Comparison of ENCODE assay signal across 8 mouse cellular contexts in the genomic region with DNA sequence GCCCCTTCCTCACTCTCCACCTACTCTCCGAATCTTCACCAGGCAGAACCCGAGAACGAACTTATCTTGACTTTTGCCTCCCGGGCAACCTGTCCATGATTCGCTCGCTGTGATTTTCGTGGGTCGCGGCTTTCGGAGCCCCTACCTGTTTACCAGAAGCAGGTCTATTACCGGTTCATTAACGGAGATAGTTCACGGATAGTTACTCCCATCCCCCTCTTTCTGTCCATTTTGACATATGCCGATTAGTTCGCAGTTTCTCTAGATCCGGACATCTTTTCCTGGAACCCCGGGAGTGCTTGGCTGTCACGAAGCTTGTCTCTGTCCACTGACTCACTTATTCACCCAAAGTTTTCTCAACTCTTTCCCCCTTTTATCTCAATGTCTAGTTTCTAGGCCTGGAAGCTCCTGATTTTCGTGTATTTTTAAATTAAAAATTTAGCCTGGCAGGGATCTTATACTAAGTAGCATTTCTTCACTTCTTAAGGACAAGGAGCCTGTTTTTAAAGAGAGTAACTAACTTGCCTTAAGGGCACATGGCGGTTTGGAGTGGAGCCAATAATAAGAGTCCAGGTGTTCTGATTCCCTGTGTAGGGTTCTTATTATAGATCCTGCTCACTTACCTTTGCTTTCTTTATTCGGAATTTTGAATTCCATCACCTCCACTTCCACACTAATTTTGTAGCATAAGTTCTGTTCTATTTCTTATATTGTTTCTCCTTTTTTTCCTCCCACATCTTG. TPM values are rescaled to one million over a fixed set of nuclear protein-coding genes. Genes with fewer than 3 reads are reported as not detected.
A peak's percentile ranks its signal among the peaks of the same experiment; 100 is the strongest.
DNase-seq lines count a peak whose midpoint lies in the region; ATAC-seq and TF ChIP-seq lines count a peak whose summit lies in the region.

No protein-coding gene starts in this region.

- H3K9me3 ChIP-seq in heart, embryonic 10.5 days, result no peaks in the 10 kb centered on the region
- H3K9me3 ChIP-seq in ES-E14 (ENCODE audit: control insufficient read depth, insufficient read depth, low read depth, low read length), result no peaks in the 10 kb centered on the region
- H3K9me3 ChIP-seq in heart, postnatal 0 days (replicated peaks; ENCODE audit: control insufficient read depth, low read length), result no peaks in the 10 kb centered on the region
- no peaks in the 10 kb centered on the region for H3K9me3 ChIP-seq in liver, embryonic 16.5 days (replicated peaks; ENCODE audit: control insufficient read depth, low read length)

- TF ChIP-seq EP300 in heart, postnatal 0 days (IDR thresholded peaks at IDR 0.05; ENCODE audit: low read depth), result no peak

- peak overlapping the region; percentile 91 for H3K27ac ChIP-seq in heart, embryonic 10.5 days
- no peak overlapping the region for H3K27ac ChIP-seq in ES-E14 (ENCODE audit: insufficient read depth, low read depth, low read length, poor library complexity, severe bottlenecking)
- peak overlapping the region; percentile 92 for H3K27ac ChIP-seq in heart, postnatal 0 days (ENCODE audit: low read depth)
- peak overlapping the region; percentile 85 for H3K27ac ChIP-seq in liver, embryonic 16.5 days (ENCODE audit: low read length)

- peaks cover 38% of the 10 kb centered on the region for H3K4me1 ChIP-seq in heart, embryonic 10.5 days
- peaks cover 4 to 6% of the 10 kb centered on the region in 2 experiments; a peak in 2 of 4 replicates for H3K4me1 ChIP-seq in ES-E14 (ENCODE audit: control insufficient read depth in 2 of 2, insufficient read depth in 2 of 2, low read length in 2 of 2, poor library complexity in 1 of 2)
- peaks cover 55% of the 10 kb centered on the region for H3K4me1 ChIP-seq in heart, postnatal 0 days (ENCODE audit: control insufficient read depth, insufficient read depth)
- H3K4me1 ChIP-seq in liver, embryonic 16.5 days (ENCODE audit: control insufficient read depth, low read depth, low read length), result peaks cover 50% of the 10 kb centered on the region

- WGBS in heart, embryonic 10.5 days, result 5% methylated on average over 21 of the region's 21 CpGs
- 2% methylated on average over 21 of the region's 21 CpGs for WGBS in heart, postnatal 0 days
- 4% methylated on average over 21 of the region's 21 CpGs for WGBS in liver, embryonic 16.5 days (ENCODE audit: insufficient replicate concordance)

- H3K36me3 ChIP-seq in heart, embryonic 10.5 days, result peaks cover 6% of the 10 kb centered on the region
- peaks cover 14% of the 10 kb centered on the region for H3K36me3 ChIP-seq in ES-E14 (ENCODE audit: control insufficient read depth, insufficient read depth, low read length, poor library complexity, severe bottlenecking)
- H3K36me3 ChIP-seq in heart, postnatal 0 days (replicated peaks; ENCODE audit: control insufficient read depth, insufficient read depth, low read length), result no peaks in the 10 kb centered on the region
- no peaks in the 10 kb centered on the region for H3K36me3 ChIP-seq in liver, embryonic 16.5 days (ENCODE audit: control insufficient read depth, insufficient read depth)

- H3K4me2 ChIP-seq in heart, postnatal 0 days (ENCODE audit: low read depth, low read length), result peak overlapping the region; percentile 94
- peak overlapping the region; percentile 93 for H3K4me2 ChIP-seq in liver, embryonic 16.5 days (ENCODE audit: low read depth, low read length)

- TF ChIP-seq CTCF in heart, postnatal 0 days (IDR thresholded peaks at IDR 0.05; ENCODE audit: low read depth), result no peak

- ATAC-seq in heart, postnatal 0 days (ENCODE audit: insufficient read depth, low read depth), result no peak
- no peak for ATAC-seq in liver, embryonic 16.5 days (ENCODE audit: low read depth)

- in situ Hi-C loops in ES-E14 (cut with MboI; ENCODE audit: low sequenced_read_pairs in 2 of 2, unreplicated experiment in 2 of 2), result no loop called here

- no peak for DNase-seq in heart, embryonic 10.5 days (ENCODE audit: low spot score)
- no peak for DNase-seq in heart, adult 8-10 months (ENCODE audit: low spot score)
- DNase-seq in ES-E14 (ENCODE audit: low read depth, low spot score), result peak; percentile 9
- no peak for DNase-seq in heart, postnatal 0 days (ENCODE audit: low spot score)
- DNase-seq in T-cell, adult 2 months (ENCODE audit: low spot score), result no peak
- DNase-seq in spleen, adult 18-20 months, result no peak
- no peak for DNase-seq in gastrocnemius, postnatal 4 days (ENCODE audit: low spot score in 2 of 2)

- peak overlapping the region; percentile 86 for H3K9ac ChIP-seq in ES-E14 (ENCODE audit: insufficient read depth, low read depth, low read length, poor library complexity, severe bottlenecking)
- peak overlapping the region; percentile 88 for H3K9ac ChIP-seq in heart, postnatal 0 days (replicated peaks; ENCODE audit: low read depth, low read length)
- peak overlapping the region; percentile 90 for H3K9ac ChIP-seq in liver, embryonic 16.5 days (ENCODE audit: low read depth, low read length)

- no peaks in the 10 kb centered on the region for H3K27me3 ChIP-seq in heart, embryonic 10.5 days (ENCODE audit: insufficient read depth, poor library complexity, severe bottlenecking)
- H3K27me3 ChIP-seq in heart, postnatal 0 days (ENCODE audit: control insufficient read depth, insufficient read depth, low read length), result no peaks in the 10 kb centered on the region
- H3K27me3 ChIP-seq in liver, embryonic 16.5 days (ENCODE audit: control insufficient read depth, insufficient read depth, low read depth, low read length), result no peaks in the 10 kb centered on the region

- H3K4me3 ChIP-seq in heart, embryonic 10.5 days, result peak overlapping the region; percentile 81
- peak overlapping the region; percentile 82 to 86 for H3K4me3 ChIP-seq in ES-E14 (ENCODE audit: insufficient read depth in 1 of 2, low read depth in 1 of 2, low read length in 2 of 2, poor library complexity in 1 of 2, severe bottlenecking in 1 of 2)
- H3K4me3 ChIP-seq in heart, postnatal 0 days (ENCODE audit: low read depth, low read length), result peak overlapping the region; percentile 88
- H3K4me3 ChIP-seq in liver, embryonic 16.5 days (ENCODE audit: low read depth, low read length), result peak overlapping the region; percentile 91

TF ChIP-seq in ES-E14, 5 proteins besides CTCF, POLR2A, EP300 and RAD21:
- TF ChIP-seq ZC3H11A (IDR thresholded peaks at IDR 0.05; ENCODE audit: borderline replicate concordance, low read depth, low read length) (no peak), HCFC1 (IDR thresholded peaks at IDR 0.05; ENCODE audit: borderline replicate concordance, insufficient read depth, low read length) (no peak), ZNF384 (IDR thresholded peaks at IDR 0.05; ENCODE audit: low read depth, low read length) (no peak), CHD2 (IDR thresholded peaks at IDR 0.05; ENCODE audit: low read depth, low read length) (no peak), MAFK (IDR thresholded peaks at IDR 0.05; ENCODE audit: insufficient read depth, low read depth, low read length) (no peak)

RNA-seq across cellular contexts. Expression of a gene that starts 6.0 kb away (rescaled TPM):
- polyA plus RNA-seq in heart, embryonic 10.5 days (2016; fragmentation: Nextera tagmentation; extraction: Ambion mirVana), result 114 and 120 TPM in 2 replicates
- 10 to 100 TPM; 70.6 to 88.2 (median 80.3) TPM for total RNA-seq in heart, adult 8-10 months (2022)
- total RNA-seq in ES-E14 (2012; rRNA removed), result 343 and 546 TPM in 2 replicates
- total RNA-seq in heart, postnatal 0 days (2014; rRNA removed; ENCODE audit: low replicate concordance), result 101 and 120 TPM in 2 replicates
- polyA plus RNA-seq in heart, postnatal 0 days (2015; fragmentation: Nextera tagmentation; extraction: Ambion mirVana), result 52.2 and 54.7 TPM in 2 replicates
- 52.9 and 56.1 TPM in 2 replicates for polyA plus RNA-seq in liver, embryonic 16.5 days (2015; fragmentation: Nextera tagmentation; extraction: Ambion mirVana)
- total RNA-seq in gastrocnemius, postnatal 4 days (2021), result 10 to 100 TPM; 80.2 to 83.3 TPM

RNA-seq across cellular contexts. Expression of a gene that starts 31.8 kb away (rescaled TPM):
- polyA plus RNA-seq in heart, embryonic 10.5 days (2016; fragmentation: Nextera tagmentation; extraction: Ambion mirVana), result not detected in 2 replicates
- total RNA-seq in heart, adult 8-10 months (2022), result not detected
- not detected in 2 replicates for total RNA-seq in ES-E14 (2012; rRNA removed)
- total RNA-seq in heart, postnatal 0 days (2014; rRNA removed; ENCODE audit: low replicate concordance), result not detected in 2 replicates
- polyA plus RNA-seq in heart, postnatal 0 days (2015; fragmentation: Nextera tagmentation; extraction: Ambion mirVana), result not detected in 2 replicates
- polyA plus RNA-seq in liver, embryonic 16.5 days (2015; fragmentation: Nextera tagmentation; extraction: Ambion mirVana), result not detected in 2 replicates
- total RNA-seq in gastrocnemius, postnatal 4 days (2021), result not detected

RNA-seq across cellular contexts. Expression of a gene that starts 52.7 kb away (rescaled TPM):
- 7.0 and 7.6 TPM in 2 replicates for polyA plus RNA-seq in heart, embryonic 10.5 days (2016; fragmentation: Nextera tagmentation; extraction: Ambion mirVana)
- 10 to 100 TPM in 1 of 4 experiments, 1 to 10 TPM in 3; 7.7 to 12.3 (median 8.9) TPM for total RNA-seq in heart, adult 8-10 months (2022)
- total RNA-seq in ES-E14 (2012; rRNA removed), result 7.9 and 8.7 TPM in 2 replicates
- 5.9 and 6.4 TPM in 2 replicates for total RNA-seq in heart, postnatal 0 days (2014; rRNA removed; ENCODE audit: low replicate concordance)
- polyA plus RNA-seq in heart, postnatal 0 days (2015; fragmentation: Nextera tagmentation; extraction: Ambion mirVana), result 4.2 and 4.3 TPM in 2 replicates
- 3.7 and 4.4 TPM in 2 replicates for polyA plus RNA-seq in liver, embryonic 16.5 days (2015; fragmentation: Nextera tagmentation; extraction: Ambion mirVana)
- 10 to 100 TPM in 1 of 2 experiments, 1 to 10 TPM in 1; 9.2 to 10.4 TPM for total RNA-seq in gastrocnemius, postnatal 4 days (2021)

RNA-seq across cellular contexts. Expression of a gene that starts 53.3 kb away (rescaled TPM):
- polyA plus RNA-seq in heart, embryonic 10.5 days (2016; fragmentation: Nextera tagmentation; extraction: Ambion mirVana), result not detected in 2 replicates
- not detected for total RNA-seq in heart, adult 8-10 months (2022)
- total RNA-seq in ES-E14 (2012; rRNA removed), result 0.11 TPM in 1 of 2 replicates, not detected in the other
- not detected in 2 replicates for total RNA-seq in heart, postnatal 0 days (2014; rRNA removed; ENCODE audit: low replicate concordance)
- not detected in 2 replicates for polyA plus RNA-seq in heart, postnatal 0 days (2015; fragmentation: Nextera tagmentation; extraction: Ambion mirVana)
- polyA plus RNA-seq in liver, embryonic 16.5 days (2015; fragmentation: Nextera tagmentation; extraction: Ambion mirVana), result 0.33 and 0.35 TPM in 2 replicates
- total RNA-seq in gastrocnemius, postnatal 4 days (2021), result under 1 TPM in 1 of 2 experiments, not detected in 1; 0.13 TPM

RNA-seq across cellular contexts. Expression of a gene that starts 57.6 kb away (rescaled TPM):
- 273 and 310 TPM in 2 replicates for polyA plus RNA-seq in heart, embryonic 10.5 days (2016; fragmentation: Nextera tagmentation; extraction: Ambion mirVana)
- 100 to 1,000 TPM; 135 to 166 (median 152) TPM for total RNA-seq in heart, adult 8-10 months (2022)
- 70.1 and 81.1 TPM in 2 replicates for total RNA-seq in ES-E14 (2012; rRNA removed)
- total RNA-seq in heart, postnatal 0 days (2014; rRNA removed; ENCODE audit: low replicate concordance), result 219 and 253 TPM in 2 replicates
- 235 and 240 TPM in 2 replicates for polyA plus RNA-seq in heart, postnatal 0 days (2015; fragmentation: Nextera tagmentation; extraction: Ambion mirVana)
- 372 TPM in 2 replicates for polyA plus RNA-seq in liver, embryonic 16.5 days (2015; fragmentation: Nextera tagmentation; extraction: Ambion mirVana)
- total RNA-seq in gastrocnemius, postnatal 4 days (2021), result 100 to 1,000 TPM; 150 to 165 TPM
